ENCODE assay signal across 8 mouse cellular contexts in genomic region chr4:40843726-40844125, GRCm38 (mm10). TPM values are rescaled to one million over a fixed set of nuclear protein-coding genes. Genes with fewer than 3 reads are reported as not detected.
DNase-seq lines count a peak whose midpoint lies in the region; ATAC-seq and TF ChIP-seq lines count a peak whose summit lies in the region.

No protein-coding gene starts in this region.

- H3K4me2 ChIP-seq in forebrain, embryonic 14.5 days (ENCODE audit: low read length) = no peak overlapping the region
- H3K4me2 ChIP-seq in hindbrain, postnatal 0 days (ENCODE audit: low read depth, low read length) = no peak overlapping the region
- H3K4me2 ChIP-seq in neural tube, embryonic 13.5 days = no peak overlapping the region

- no peak overlapping the region for H3K9ac ChIP-seq in forebrain, embryonic 14.5 days (ENCODE audit: low read length)
- no peak overlapping the region for H3K9ac ChIP-seq in hindbrain, postnatal 0 days (replicated peaks; ENCODE audit: low read length)
- no peak overlapping the region for H3K9ac ChIP-seq in neural tube, embryonic 13.5 days

- H3K27me3 ChIP-seq in megakaryocyte, embryonic 14.5 days (replicated peaks) = no peaks in the 10 kb centered on the region
- no peaks in the 10 kb centered on the region; the same call in 1 of the 2 replicates for H3K27me3 ChIP-seq in forebrain, embryonic 14.5 days (replicated peaks; ENCODE audit: control insufficient read depth, insufficient read depth, low read length)
- no peaks in the 10 kb centered on the region for H3K27me3 ChIP-seq in hindbrain, postnatal 0 days (ENCODE audit: insufficient read depth, low read length)
- no peaks in the 10 kb centered on the region for H3K27me3 ChIP-seq in neural tube, embryonic 13.5 days

- H3K4me1 ChIP-seq in megakaryocyte, embryonic 14.5 days = peaks cover 100% of the 10 kb centered on the region
- peaks cover 11% of the 10 kb centered on the region for H3K4me1 ChIP-seq in forebrain, embryonic 14.5 days (ENCODE audit: control insufficient read depth, insufficient read depth, low read length)
- peaks cover 8% of the 10 kb centered on the region for H3K4me1 ChIP-seq in hindbrain, postnatal 0 days (ENCODE audit: insufficient read depth, low read length)
- H3K4me1 ChIP-seq in neural tube, embryonic 13.5 days (replicated peaks) = peaks cover 23% of the 10 kb centered on the region

- no peaks in the 10 kb centered on the region for H3K9me3 ChIP-seq in megakaryocyte, embryonic 14.5 days
- H3K9me3 ChIP-seq in forebrain, embryonic 14.5 days (replicated peaks; ENCODE audit: control insufficient read depth, low read length) = no peaks in the 10 kb centered on the region
- no peaks in the 10 kb centered on the region for H3K9me3 ChIP-seq in hindbrain, postnatal 0 days (ENCODE audit: low read length)
- H3K9me3 ChIP-seq in neural tube, embryonic 13.5 days = no peaks in the 10 kb centered on the region

- 71% methylated on average over 8 of the region's 8 CpGs for WGBS in forebrain, embryonic 14.5 days
- 64% methylated on average over 8 of the region's 8 CpGs for WGBS in hindbrain, postnatal 0 days
- WGBS in neural tube, embryonic 13.5 days = 76% methylated on average over 8 of the region's 8 CpGs

- H3K27ac ChIP-seq in forebrain, embryonic 14.5 days (ENCODE audit: low read depth, low read length) = peak overlapping the region; percentile 50
- peak overlapping the region; percentile 77; the same call in 1 of the 2 replicates for H3K27ac ChIP-seq in hindbrain, postnatal 0 days
- peak overlapping the region; percentile 57 for H3K27ac ChIP-seq in neural tube, embryonic 13.5 days (replicated peaks)

- TF ChIP-seq CTCF in hindbrain, postnatal 0 days (IDR thresholded peaks at IDR 0.05; ENCODE audit: low read depth) = no peak

- H3K4me3 ChIP-seq in megakaryocyte, embryonic 14.5 days (replicated peaks) = peak overlapping the region; percentile 83
- H3K4me3 ChIP-seq in forebrain, embryonic 14.5 days (ENCODE audit: low read depth, low read length) = no peak overlapping the region
- H3K4me3 ChIP-seq in hindbrain, postnatal 0 days (ENCODE audit: low read length) = no peak overlapping the region
- no peak overlapping the region for H3K4me3 ChIP-seq in neural tube, embryonic 13.5 days

- no peak for ATAC-seq in megakaryocyte, adult 5-6 weeks (ENCODE audit: poor library complexity, severe bottlenecking)
- ATAC-seq in forebrain, embryonic 14.5 days = no peak
- ATAC-seq in hindbrain, postnatal 0 days = no peak
- no peak for ATAC-seq in neural tube, embryonic 13.5 days (ENCODE audit: low read depth)
- ATAC-seq in monocyte, adult 5-6 weeks (replicated peaks; ENCODE audit: insufficient number of reproducible peaks, low FRiP score, low TSS enrichment, poor library complexity, severe bottlenecking) = no peak

- peaks cover 96% of the 10 kb centered on the region for H3K36me3 ChIP-seq in megakaryocyte, embryonic 14.5 days (replicated peaks; ENCODE audit: low read length)
- H3K36me3 ChIP-seq in forebrain, embryonic 14.5 days (ENCODE audit: control insufficient read depth, insufficient read depth, low read length) = no peaks in the 10 kb centered on the region
- no peaks in the 10 kb centered on the region for H3K36me3 ChIP-seq in hindbrain, postnatal 0 days (ENCODE audit: insufficient read depth, low read length)
- no peaks in the 10 kb centered on the region for H3K36me3 ChIP-seq in neural tube, embryonic 13.5 days

- no peak for DNase-seq in forebrain, embryonic 14.5 days (ENCODE audit: low spot score)
- DNase-seq in hindbrain, postnatal 0 days (ENCODE audit: low spot score) = no peak
- DNase-seq in right cerebral cortex, postnatal 36 days (ENCODE audit: low spot score in 2 of 2) = no peak
- DNase-seq in layer of hippocampus, postnatal 25 days (ENCODE audit: extremely low spot score in 1 of 2, low spot score in 1 of 2) = no peak

RNA-seq across cellular contexts. Expression of gene B4galt1, which starts 10.1 kb away (rescaled TPM):
- 43.8 and 101 TPM in 2 replicates for polyA plus RNA-seq in megakaryocyte, embryonic 14.5 days (2012; ENCODE audit: insufficient read depth, low replicate concordance)
- 75.4 and 79.4 TPM in 2 replicates for total RNA-seq in megakaryocyte, adult 5-6 weeks (2015)
- 46.4 and 57.4 TPM in 2 replicates for total RNA-seq in megakaryocyte, adult 5-6 weeks (2017)
- 6.8 and 7.8 TPM in 2 replicates for polyA plus RNA-seq in forebrain, embryonic 14.5 days (2014; fragmentation: Nextera tagmentation; extraction: Ambion mirVana)
- 14.5 and 14.8 TPM in 2 replicates for total RNA-seq in hindbrain, postnatal 0 days (2014; rRNA removed)
- 7.1 and 7.6 TPM in 2 replicates for polyA plus RNA-seq in hindbrain, postnatal 0 days (2015; fragmentation: Nextera tagmentation; extraction: Ambion mirVana)
- polyA plus RNA-seq in neural tube, embryonic 13.5 days (2015; fragmentation: Nextera tagmentation; extraction: Ambion mirVana) = 10.2 and 12.1 TPM in 2 replicates
- 27.7 to 60.9 TPM (median 40.1 TPM) in 3 replicates for total RNA-seq in monocyte, adult 5-6 weeks (2017)
- total RNA-seq in layer of hippocampus, postnatal 25 days (2021) = 1 to 10 TPM; 6.7 to 8.3 TPM
